Mouse (Mus musculus) urinary bladder, postnatal 25 days (tissue): Measurements from ENCODE around the gene Gimap7.
A peak's percentile ranks its signal among the peaks of the same experiment; 100 is the strongest.

Experiments used
- DNase-seq: peaks from one replicate; pipeline ENCODE4 v3.0.0; 2022; ENCODE audit warnings: low spot score

Gene Gimap7

GRCm38 (mm10) chr6:48741273-48741672, 22.9 kb downstream of the Gimap7 start:
- DNase-seq = no peak

GRCm38 (mm10) chr6:48741711-48742206, 23.3 kb downstream of the Gimap7 start:
- no peak for DNase-seq

GRCm38 (mm10) chr6:48742422-48743351, 24.3 kb downstream of the Gimap7 start:
- DNase-seq = peak; percentile 6

- no peak for DNase-seq
These were observed 27.1 kb downstream of the Gimap7 start for GRCm38 (mm10) chr6:48745490-48745889.

- DNase-seq = no peak
These were observed 27.8 kb downstream of the Gimap7 start, which contains the start of gene Gimap5 for GRCm38 (mm10) chr6:48745959-48746889. TSS of gene Gimap5 (plus strand) at chr6:48746197.

GRCm38 (mm10) chr6:48747091-48747966, 28.9 kb downstream of the Gimap7 start:
- DNase-seq = no peak

- no peak for DNase-seq
These were observed 45.3 kb downstream of the Gimap7 start for GRCm38 (mm10) chr6:48763567-48764270.

- no peak for DNase-seq
These were observed 46.1 kb downstream of the Gimap7 start for GRCm38 (mm10) chr6:48764496-48764895.

- DNase-seq = no peak
These were observed 49.9 kb downstream of the Gimap7 start for GRCm38 (mm10) chr6:48768178-48768869.

GRCm38 (mm10) chr6:48768933-48769332, 50.5 kb downstream of the Gimap7 start:
- DNase-seq = no peak

- DNase-seq = no peak
These were observed 52.3 kb downstream of the Gimap7 start, which contains the start of gene Gimap3 for GRCm38 (mm10) chr6:48770696-48771095. TSS of gene Gimap3 (minus strand) at chr6:48770851.

GRCm38 (mm10) chr6:48772030-48772429, 53.6 kb downstream of the Gimap7 start:
- DNase-seq = peak; percentile 83
